8 mouse cellular contexts compared by ENCODE assay signal in genomic region chr16:20672965-20673705, GRCm38 (mm10). TPM values are rescaled to one million over a fixed set of nuclear protein-coding genes. Genes with fewer than 3 reads are reported as not detected.
DNase-seq lines count a peak whose midpoint lies in the region; ATAC-seq and TF ChIP-seq lines count a peak whose summit lies in the region.

No protein-coding gene starts in this region.

- H3K27me3 ChIP-seq in embryonic facial prominence, embryonic 12.5 days = no peaks in the 10 kb centered on the region
- no peaks in the 10 kb centered on the region for H3K27me3 ChIP-seq in heart, embryonic 11.5 days (ENCODE audit: control insufficient read depth, insufficient read depth, low read length)

- peak overlapping the region; percentile 97 for H3K27ac ChIP-seq in embryonic facial prominence, embryonic 12.5 days
- H3K27ac ChIP-seq in heart, embryonic 11.5 days (ENCODE audit: low read depth, low read length) = peak overlapping the region; percentile 96

- peak overlapping the region; percentile 99 for H3K4me2 ChIP-seq in embryonic facial prominence, embryonic 12.5 days (replicated peaks)
- H3K4me2 ChIP-seq in heart, embryonic 11.5 days = peak overlapping the region; percentile 98

- H3K36me3 ChIP-seq in embryonic facial prominence, embryonic 12.5 days = peaks cover 32% of the 10 kb centered on the region
- peaks cover 27% of the 10 kb centered on the region for H3K36me3 ChIP-seq in heart, embryonic 11.5 days (ENCODE audit: control insufficient read depth, insufficient read depth, low read length)

- TF ChIP-seq POLR2A in lung, adult 2 months (IDR thresholded peaks at IDR 0.05; ENCODE audit: borderline replicate concordance, extremely low read depth, low read depth, low read length) = no peak

- peak overlapping the region; percentile 99 for H3K9ac ChIP-seq in embryonic facial prominence, embryonic 12.5 days
- H3K9ac ChIP-seq in heart, embryonic 11.5 days (ENCODE audit: low read depth, low read length) = peak overlapping the region; percentile 94

- no peak for TF ChIP-seq CTCF in lung, adult 2 months (IDR thresholded peaks at IDR 0.05; ENCODE audit: insufficient read depth, low read length)

- no peaks in the 10 kb centered on the region for H3K9me3 ChIP-seq in embryonic facial prominence, embryonic 12.5 days
- no peaks in the 10 kb centered on the region for H3K9me3 ChIP-seq in heart, embryonic 11.5 days (replicated peaks; ENCODE audit: control insufficient read depth, low read length)

- WGBS in embryonic facial prominence, embryonic 12.5 days = under 1% methylated on average over 51 of the region's 78 CpGs
- WGBS in heart, embryonic 11.5 days (ENCODE audit: insufficient replicate concordance) = under 1% methylated on average over 31 of the region's 78 CpGs
- 1% methylated on average over 48 of the region's 78 CpGs for WGBS in lung, adult 2 months

- DNase-seq in CD4-positive helper T cell, adult 2 months (ENCODE audit: low read depth, low spot score) = peak; percentile 69
- peak; percentile 35 for DNase-seq in ZHBTc4 (ENCODE audit: low read depth, low spot score)
- DNase-seq in kidney, adult 8-10 months = peak; percentile 35 to 41
- peak; percentile 61 for DNase-seq in lung, adult 2 months
- DNase-seq in ovary, postnatal 36 days (ENCODE audit: low spot score) = peak; percentile 66
- peak; percentile 62 for DNase-seq in urinary bladder, postnatal 25 days (ENCODE audit: low spot score)

- 0 out of 2 replicates have a peak, but pooled peaks have one; percentile 4 for ATAC-seq in embryonic facial prominence, embryonic 12.5 days (ENCODE audit: insufficient number of reproducible peaks, insufficient read depth, low FRiP score, low TSS enrichment)
- ATAC-seq in heart, embryonic 11.5 days (replicated peaks; ENCODE audit: insufficient number of reproducible peaks, low FRiP score, low TSS enrichment) = peak; percentile 80

- H3K4me3 ChIP-seq in embryonic facial prominence, embryonic 12.5 days = peak overlapping the region; percentile 99
- peak overlapping the region; percentile 97 for H3K4me3 ChIP-seq in heart, embryonic 11.5 days (ENCODE audit: low read depth, low read length)
- peak overlapping the region; percentile 73 for H3K4me3 ChIP-seq in lung, adult 2 months (replicated peaks; ENCODE audit: extremely low read depth, low read depth, low read length)

- peaks cover 14% of the 10 kb centered on the region for H3K4me1 ChIP-seq in embryonic facial prominence, embryonic 12.5 days
- peaks cover 20% of the 10 kb centered on the region for H3K4me1 ChIP-seq in heart, embryonic 11.5 days (ENCODE audit: control insufficient read depth, insufficient read depth, low read length)
- peaks cover 16% of the 10 kb centered on the region for H3K4me1 ChIP-seq in lung, adult 2 months (ENCODE audit: control insufficient read depth, insufficient read depth, low read length)

RNA-seq across cellular contexts. Expression of gene Eif4g1, which starts 5.0 kb away (rescaled TPM):
- polyA plus RNA-seq in embryonic facial prominence, embryonic 12.5 days (2016; fragmentation: Nextera tagmentation; extraction: Ambion mirVana) = 213 and 218 TPM in 2 replicates
- 117 and 133 TPM in 2 replicates for polyA plus RNA-seq in heart, embryonic 11.5 days (2014; fragmentation: Nextera tagmentation; extraction: Ambion mirVana)
- polyA plus RNA-seq in lung, adult 2 months (2012; rRNA removed) = 341 and 342 TPM in 2 replicates

RNA-seq across cellular contexts. Expression of gene Fam131a, which starts 19.9 kb away (rescaled TPM):
- 7.2 and 7.7 TPM in 2 replicates for polyA plus RNA-seq in embryonic facial prominence, embryonic 12.5 days (2016; fragmentation: Nextera tagmentation; extraction: Ambion mirVana)
- polyA plus RNA-seq in heart, embryonic 11.5 days (2014; fragmentation: Nextera tagmentation; extraction: Ambion mirVana) = 2.6 and 4.9 TPM in 2 replicates
- polyA plus RNA-seq in lung, adult 2 months (2012; rRNA removed) = 17.3 and 19.2 TPM in 2 replicates

RNA-seq across cellular contexts. Expression of gene Psmd2, which starts 21.7 kb away (rescaled TPM):
- 396 and 401 TPM in 2 replicates for polyA plus RNA-seq in embryonic facial prominence, embryonic 12.5 days (2016; fragmentation: Nextera tagmentation; extraction: Ambion mirVana)
- polyA plus RNA-seq in heart, embryonic 11.5 days (2014; fragmentation: Nextera tagmentation; extraction: Ambion mirVana) = 275 and 327 TPM in 2 replicates
- polyA plus RNA-seq in lung, adult 2 months (2012; rRNA removed) = 56.0 and 90.0 TPM in 2 replicates

RNA-seq across cellular contexts. Expression of gene Ece2, which starts 43.5 kb away (rescaled TPM):
- polyA plus RNA-seq in embryonic facial prominence, embryonic 12.5 days (2016; fragmentation: Nextera tagmentation; extraction: Ambion mirVana) = 7.5 and 7.7 TPM in 2 replicates
- 1.3 and 1.6 TPM in 2 replicates for polyA plus RNA-seq in heart, embryonic 11.5 days (2014; fragmentation: Nextera tagmentation; extraction: Ambion mirVana)
- 0.37 and 0.64 TPM in 2 replicates for polyA plus RNA-seq in lung, adult 2 months (2012; rRNA removed)

RNA-seq across cellular contexts. Expression of gene Polr2h, which starts 44.3 kb away (rescaled TPM):
- 110 and 118 TPM in 2 replicates for polyA plus RNA-seq in embryonic facial prominence, embryonic 12.5 days (2016; fragmentation: Nextera tagmentation; extraction: Ambion mirVana)
- 65.0 and 65.9 TPM in 2 replicates for polyA plus RNA-seq in heart, embryonic 11.5 days (2014; fragmentation: Nextera tagmentation; extraction: Ambion mirVana)
- 8.3 and 12.0 TPM in 2 replicates for polyA plus RNA-seq in lung, adult 2 months (2012; rRNA removed)

Comparison
In these comparisons a context has a peak if more than half of its experiments do, and no peak if none do; other contexts are left out.
1. Peak in every context shown above with its lines: DNase-seq, ATAC-seq, H3K4me3 ChIP-seq and H3K27ac ChIP-seq.